Mouse (Mus musculus) macrophage (primary cell): Measurements from ENCODE around the gene 4930558K02Rik. TPM values are rescaled to one million over a fixed set of nuclear protein-coding genes. Genes with fewer than 3 reads are reported as not detected.

Experiments used
- H3K27ac ChIP-seq: fragments of 350-480 bp; formaldehyde crosslinking; 2 replicates; pipeline ENCODE4 v1.9.0; 2021
- H3K36me3 ChIP-seq: fragments of 350-480 bp; formaldehyde crosslinking; 2 replicates; pipeline ENCODE4 v1.9.0; 2021; ENCODE audit errors: inconsistent target
- H3K4me3 ChIP-seq: fragments of 350-480 bp; formaldehyde crosslinking; 2 replicates; pipeline ENCODE4 v1.9.0; 2021; ENCODE audit errors: inconsistent target
- H3K79me2 ChIP-seq: fragments of 350-480 bp; formaldehyde crosslinking; 2 replicates; pipeline ENCODE4 v1.9.0; 2021; ENCODE audit errors: inconsistent target
- WGBS: methylation state at CpG from one replicate; pipeline ENCODE4 v1.1.7; 2026; ENCODE audit warnings: inconsistent platforms; ENCODE audit not compliant: missing documents; 5-methylcytosine and 5-hydroxymethylcytosine counted together
- polyA plus RNA-seq: library from polyadenylated mRNA; stranded (reverse); fragments of 250-400 nt; gene quantifications from 3 replicates; pipeline ENCODE4 v1.2.4, GENCODE M21; 2018; ENCODE audit warnings: inconsistent platforms

Gene 4930558K02Rik
- polyA plus RNA-seq, 1 experiment from 2014 or later = not detected

GRCm38 (mm10) chr1:161980046-161980445, 610 bp upstream of the 4930558K02Rik start:
- Histone ChIP-seq H3K79me2 (no peaks in the 10 kb centered on the region), H3K36me3 (no peaks in the 10 kb centered on the region), H3K4me3 (no peak overlapping the region), H3K27ac (no peak overlapping the region)
- 82% methylated on average over 2 of the region's 2 CpGs for WGBS

- WGBS = 93% methylated on average over 5 of the region's 5 CpGs
- Histone ChIP-seq H3K36me3 (no peaks in the 10 kb centered on the region), H3K79me2 (no peaks in the 10 kb centered on the region), H3K27ac (no peak overlapping the region), H3K4me3 (no peak overlapping the region)
These were observed 1.2 kb downstream of the 4930558K02Rik start for GRCm38 (mm10) chr1:161978173-161978700.

GRCm38 (mm10) chr1:161977331-161977730, 2.1 kb downstream of the 4930558K02Rik start:
- Histone ChIP-seq H3K79me2 (peaks cover under 1% of the 10 kb centered on the region; the same call in 1 of the 2 replicates), H3K4me3 (no peak overlapping the region), H3K36me3 (no peaks in the 10 kb centered on the region), H3K27ac (no peak overlapping the region)
- WGBS = 93% methylated on average over 4 of the region's 4 CpGs

DNA sequence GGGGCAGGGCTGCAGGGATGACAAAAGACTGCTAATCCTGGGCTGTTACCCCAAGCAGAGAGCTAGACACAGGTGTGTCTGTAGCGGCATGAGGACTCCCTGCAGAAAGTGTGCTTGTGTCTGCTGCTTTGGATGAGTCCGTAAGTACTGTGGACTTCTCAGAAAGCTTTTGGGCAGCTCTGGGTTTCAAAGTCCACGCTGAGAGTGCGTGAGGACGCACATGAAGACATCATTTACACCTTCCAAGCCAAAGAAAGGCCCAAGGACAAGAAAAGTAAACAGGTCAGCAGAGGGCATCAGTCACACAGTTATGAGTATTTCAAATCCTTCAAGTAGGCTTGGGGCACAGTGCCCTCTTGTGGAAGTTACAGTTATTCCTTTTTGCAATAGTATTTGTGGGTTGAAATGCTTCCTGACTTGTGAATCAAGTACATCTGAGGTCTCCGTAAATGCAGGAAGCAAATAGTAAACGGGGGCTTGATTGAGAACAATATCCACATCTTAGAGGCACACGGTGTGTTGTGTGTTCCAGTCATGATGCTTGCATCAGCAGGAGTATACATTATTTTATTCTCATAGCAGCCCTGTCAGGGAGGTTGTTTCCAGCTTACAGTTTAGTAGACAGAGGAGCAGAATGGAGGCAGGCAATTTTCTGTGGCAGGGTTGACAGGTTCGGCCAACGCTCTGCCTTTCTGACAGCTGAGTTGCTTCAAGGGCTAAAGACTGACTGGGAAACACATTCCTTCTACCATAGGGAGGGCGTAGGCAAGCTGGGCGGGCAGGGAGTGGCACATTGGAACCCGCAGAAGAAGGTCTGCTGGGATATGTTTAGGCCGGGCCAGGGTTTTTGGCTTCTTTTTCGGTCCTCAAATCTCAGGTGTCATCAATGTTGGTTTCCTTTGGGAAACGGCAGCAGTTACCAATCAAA, 2.9 kb downstream of the 4930558K02Rik start:
- H3K4me3 ChIP-seq = no peak overlapping the region
- H3K27ac ChIP-seq = no peak overlapping the region

GRCm38 (mm10) chr1:161972233-161972632, 7.2 kb downstream of the 4930558K02Rik start:
- no peak overlapping the region for H3K4me3 ChIP-seq
- H3K36me3 ChIP-seq = no peaks in the 10 kb centered on the region
- peaks cover 30% of the 10 kb centered on the region for H3K79me2 ChIP-seq
- 95% methylated on average over 8 of the region's 8 CpGs for WGBS
- no peak overlapping the region for H3K27ac ChIP-seq

More for the DNA sequence above, 2.9 kb downstream of the 4930558K02Rik start:
- Histone ChIP-seq H3K79me2 (peaks cover 7% of the 10 kb centered on the region; the same call in 1 of the 2 replicates), H3K36me3 (no peaks in the 10 kb centered on the region)
- WGBS = 53% methylated on average over 16 of the region's 16 CpGs

GRCm38 (mm10) chr1:161970874-161971273, 8.6 kb downstream of the 4930558K02Rik start:
- Histone ChIP-seq H3K27ac (no peak overlapping the region), H3K4me3 (no peak overlapping the region), H3K79me2 (peaks cover 30% of the 10 kb centered on the region), H3K36me3 (no peaks in the 10 kb centered on the region)
- WGBS = 97% methylated on average over 9 of the region's 9 CpGs

GRCm38 (mm10) chr1:161968589-161969407, 10.6 kb downstream of the 4930558K02Rik start, which contains the start of gene Pigc:
Pigc (plus strand) TSS chr1:161969186.
- peak within 1 kb of the TSS; percentile 30 for H3K27ac ChIP-seq
- H3K4me3 ChIP-seq = peak within 1 kb of the TSS; percentile 78
- whole genome bisulfite sequencing = 6% methylated on average over 37 of the region's 38 CpGs
- H3K79me2 ChIP-seq = peaks cover 30% of the 10 kb centered on the region
- H3K36me3 ChIP-seq = no peaks in the 10 kb centered on the region

- Histone ChIP-seq H3K79me2 (peaks cover 30% of the 10 kb centered on the region), H3K4me3 (no peak overlapping the region), H3K36me3 (no peaks in the 10 kb centered on the region), H3K27ac (no peak overlapping the region)
- 35% methylated on average over 2 of the region's 2 CpGs for WGBS
These were observed 11.5 kb downstream of the 4930558K02Rik start for GRCm38 (mm10) chr1:161967936-161968335.

DNA sequence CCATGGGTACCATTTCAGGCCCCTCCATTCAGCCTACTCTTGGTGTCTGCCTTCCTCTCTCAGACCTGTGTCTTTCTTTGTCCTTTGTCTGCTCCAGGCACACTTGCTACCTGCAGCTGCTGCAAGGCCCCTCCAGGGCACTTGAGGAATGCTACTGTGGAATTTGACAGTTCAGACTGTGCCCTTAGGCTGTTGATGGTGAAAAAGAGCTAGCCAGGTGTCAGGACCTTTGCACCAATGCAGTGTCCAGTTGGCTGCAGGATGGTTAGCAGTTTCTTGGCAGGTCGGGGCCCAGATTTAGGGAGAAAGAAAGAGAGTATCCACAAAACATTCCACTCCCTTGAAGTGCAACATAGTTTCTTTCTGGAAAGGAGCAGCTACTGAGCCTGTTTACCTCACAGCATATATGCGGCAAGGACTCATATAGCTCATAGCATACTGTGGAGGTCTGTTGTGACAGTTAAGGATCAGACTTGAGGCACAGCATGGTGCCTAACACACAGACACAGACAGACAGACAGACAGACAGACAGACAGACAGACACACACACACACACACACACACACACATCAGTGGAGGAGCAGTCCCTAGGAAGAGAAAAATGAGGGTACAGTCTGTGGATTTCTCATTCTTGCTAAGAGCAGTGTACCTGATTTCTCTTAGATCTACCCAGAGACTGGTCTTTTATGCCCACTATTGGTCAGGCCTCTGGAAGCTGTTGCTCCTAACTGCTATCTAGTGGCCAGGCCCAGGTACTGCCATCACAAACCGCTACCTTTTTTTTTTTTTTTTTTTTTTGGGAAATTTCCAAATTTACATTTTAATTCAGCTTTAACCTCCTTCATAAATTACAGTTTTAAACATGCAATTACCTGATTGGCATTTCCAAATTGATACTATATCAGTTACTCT, 16.7 kb downstream of the 4930558K02Rik start:
- H3K4me3 ChIP-seq = no peak overlapping the region
- H3K79me2 ChIP-seq = no peaks in the 10 kb centered on the region
- H3K36me3 ChIP-seq = no peaks in the 10 kb centered on the region
- 67% methylated on average over 3 of the region's 3 CpGs for WGBS
- H3K27ac ChIP-seq = no peak overlapping the region

DNA sequence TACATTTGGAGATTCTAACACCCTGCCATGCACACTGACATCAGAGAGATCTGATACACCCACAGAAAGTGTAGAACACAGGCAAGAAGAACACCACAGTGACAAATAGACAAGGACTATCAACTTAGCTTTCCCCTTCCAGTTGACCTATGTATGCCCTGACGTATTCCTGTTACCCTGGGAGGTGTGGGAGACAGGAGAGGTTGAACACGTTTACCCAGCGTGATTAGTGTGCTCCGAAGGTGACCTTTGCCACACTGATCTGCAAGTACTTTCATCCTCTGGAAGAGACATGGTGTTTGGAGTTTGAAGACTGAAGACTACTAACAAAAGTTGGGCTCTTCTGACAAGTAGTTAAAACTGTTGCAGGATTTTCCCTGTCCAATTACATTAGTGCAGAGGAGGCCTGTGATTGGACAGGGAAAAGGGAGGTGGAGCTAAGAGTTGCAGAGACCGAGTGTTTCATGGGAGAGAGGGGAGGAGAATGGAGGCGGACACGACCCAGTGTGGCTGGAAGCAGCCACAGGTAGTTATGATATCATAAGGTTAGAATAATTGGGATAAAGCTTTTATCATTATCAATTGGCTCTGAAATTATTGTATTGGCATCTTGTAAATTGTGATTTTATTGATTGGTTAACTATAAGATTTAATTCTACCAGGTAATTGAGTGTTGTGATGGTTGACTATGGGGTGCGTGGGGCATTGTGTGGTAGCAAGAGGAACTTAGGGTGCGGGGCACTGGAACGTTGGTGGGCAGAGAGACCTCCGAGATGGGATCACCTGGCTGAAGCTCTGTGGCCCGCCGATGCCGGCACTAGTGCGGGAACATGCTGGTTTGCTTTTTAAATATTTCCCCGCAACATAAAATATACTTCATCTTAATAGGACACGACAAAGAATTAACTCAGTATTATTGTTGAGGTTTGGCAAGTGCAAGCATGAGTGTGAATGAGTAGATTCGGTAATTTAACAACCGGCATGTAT, 21.2 kb downstream of the 4930558K02Rik start:
- H3K27ac ChIP-seq = no peak overlapping the region
- H3K36me3 ChIP-seq = no peaks in the 10 kb centered on the region
- H3K4me3 ChIP-seq = no peak overlapping the region
- H3K79me2 ChIP-seq = no peaks in the 10 kb centered on the region
- WGBS = 94% methylated on average over 19 of the region's 19 CpGs

- H3K79me2 ChIP-seq = no peaks in the 10 kb centered on the region
- H3K36me3 ChIP-seq = no peaks in the 10 kb centered on the region
- 89% methylated on average over 5 of the region's 5 CpGs for WGBS
- no peak overlapping the region for H3K4me3 ChIP-seq
- no peak overlapping the region for H3K27ac ChIP-seq
These were observed 23.6 kb downstream of the 4930558K02Rik start for GRCm38 (mm10) chr1:161955846-161956245.

- H3K27ac ChIP-seq = no peak overlapping the region
- 86% methylated on average over 1 of the region's 1 CpGs for WGBS
- H3K36me3 ChIP-seq = no peaks in the 10 kb centered on the region
- no peak overlapping the region for H3K4me3 ChIP-seq
- H3K79me2 ChIP-seq = no peaks in the 10 kb centered on the region
These were observed 26.8 kb downstream of the 4930558K02Rik start for GRCm38 (mm10) chr1:161952599-161952998.
